Mouse (Mus musculus): ENCODE measurements around the gene Arsa. TPM values are rescaled to one million over a fixed set of nuclear protein-coding genes. Genes with fewer than 3 reads are reported as not detected.

Arsa gene
- polyA plus RNA-seq, 1 experiment: 57.7 TPM

DNA sequence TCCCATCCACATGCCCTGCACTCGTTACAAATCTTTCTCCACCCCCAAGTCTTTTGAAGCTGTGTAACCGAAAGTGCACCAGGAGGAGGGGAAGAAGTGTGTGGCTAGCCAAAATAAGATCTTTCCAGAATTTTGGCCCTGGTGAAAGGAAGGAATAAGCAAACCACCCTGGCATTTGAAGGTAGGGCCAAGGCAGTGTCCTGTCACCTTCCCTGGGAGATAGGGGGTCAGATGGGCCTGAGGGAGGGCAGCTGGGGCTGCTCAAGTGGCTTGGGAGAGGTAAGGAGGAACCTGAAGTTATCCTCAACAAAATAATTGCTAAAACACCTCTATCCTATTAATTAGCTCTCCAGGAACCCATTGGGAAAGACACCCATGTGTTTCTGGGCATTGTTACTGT lies 19.6 kb upstream of the Arsa start:
- WGBS: 35% methylated on average over 2 of the region's 2 CpGs
- Histone ChIP-seq H3K4me1 (ENCODE audit: control insufficient read depth, insufficient read depth, low read length) (peaks cover 15% of the 10 kb centered on the region), H3K4me3 (replicated peaks; ENCODE audit: extremely low read depth, low read depth, low read length) (no peak overlapping the region)
- DNase-seq: no peak
- TF ChIP-seq POLR2A (IDR thresholded peaks at IDR 0.05; ENCODE audit: borderline replicate concordance, extremely low read depth, low read depth, low read length) (no peak), CTCF (IDR thresholded peaks at IDR 0.05; ENCODE audit: insufficient read depth, low read length) (no peak)

DNA sequence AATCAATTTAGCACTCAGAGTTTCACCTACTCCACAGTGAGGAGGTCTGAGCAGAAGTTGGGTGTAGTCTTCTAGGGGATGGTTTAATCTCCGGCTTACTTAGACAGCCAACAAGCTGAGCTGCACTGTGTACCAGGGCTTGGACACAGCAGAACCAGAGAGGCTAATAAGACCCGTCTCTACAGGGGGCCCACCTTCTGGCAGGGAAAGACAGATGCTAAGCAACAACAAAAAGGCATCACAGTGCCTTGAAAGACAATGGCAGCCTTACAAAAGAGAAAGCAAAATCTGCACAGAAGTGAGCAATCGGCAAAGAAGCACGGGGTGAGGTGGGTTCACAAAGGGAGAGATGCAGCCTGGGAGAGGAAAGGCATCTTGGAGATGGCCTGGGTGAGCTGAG lies 18.9 kb upstream of the Arsa start:
- 49% methylated on average over 4 of the region's 4 CpGs for WGBS
- Histone ChIP-seq H3K4me3 (replicated peaks; ENCODE audit: extremely low read depth, low read depth, low read length) (no peak overlapping the region), H3K4me1 (ENCODE audit: control insufficient read depth, insufficient read depth, low read length) (peaks cover 13% of the 10 kb centered on the region)
- TF ChIP-seq CTCF (IDR thresholded peaks at IDR 0.05; ENCODE audit: insufficient read depth, low read length) (no peak), POLR2A (IDR thresholded peaks at IDR 0.05; ENCODE audit: borderline replicate concordance, extremely low read depth, low read depth, low read length) (no peak)
- no peak for DNase-seq

DNA sequence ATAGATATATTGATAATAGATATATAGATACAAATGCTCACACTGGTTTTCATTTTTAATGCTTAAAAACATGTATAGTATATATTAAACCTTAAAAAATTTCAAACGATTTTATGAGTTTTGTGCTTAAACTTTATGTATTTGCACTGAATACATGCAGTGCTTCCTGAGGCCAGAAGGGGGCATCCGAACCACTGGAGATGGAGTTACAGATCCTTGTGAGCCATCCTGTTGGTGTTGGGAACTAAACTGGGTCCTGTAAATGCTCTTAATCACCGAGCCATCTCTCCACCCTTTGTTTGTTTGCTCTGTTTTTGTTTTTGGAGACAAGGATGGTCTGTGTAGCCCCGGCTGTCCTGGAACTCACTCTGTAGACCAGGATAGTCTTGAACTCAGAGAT lies 17.7 kb upstream of the Arsa start:
- peaks cover 8% of the 10 kb centered on the region for H3K4me1 ChIP-seq (ENCODE audit: control insufficient read depth, insufficient read depth, low read length)
- H3K4me3 ChIP-seq (replicated peaks; ENCODE audit: extremely low read depth, low read depth, low read length): no peak overlapping the region
- TF ChIP-seq CTCF (IDR thresholded peaks at IDR 0.05; ENCODE audit: insufficient read depth, low read length) (peak; percentile 38), POLR2A (IDR thresholded peaks at IDR 0.05; ENCODE audit: borderline replicate concordance, extremely low read depth, low read depth, low read length) (no peak)
- no peak for DNase-seq
- 78% methylated on average over 4 of the region's 4 CpGs for WGBS

DNA sequence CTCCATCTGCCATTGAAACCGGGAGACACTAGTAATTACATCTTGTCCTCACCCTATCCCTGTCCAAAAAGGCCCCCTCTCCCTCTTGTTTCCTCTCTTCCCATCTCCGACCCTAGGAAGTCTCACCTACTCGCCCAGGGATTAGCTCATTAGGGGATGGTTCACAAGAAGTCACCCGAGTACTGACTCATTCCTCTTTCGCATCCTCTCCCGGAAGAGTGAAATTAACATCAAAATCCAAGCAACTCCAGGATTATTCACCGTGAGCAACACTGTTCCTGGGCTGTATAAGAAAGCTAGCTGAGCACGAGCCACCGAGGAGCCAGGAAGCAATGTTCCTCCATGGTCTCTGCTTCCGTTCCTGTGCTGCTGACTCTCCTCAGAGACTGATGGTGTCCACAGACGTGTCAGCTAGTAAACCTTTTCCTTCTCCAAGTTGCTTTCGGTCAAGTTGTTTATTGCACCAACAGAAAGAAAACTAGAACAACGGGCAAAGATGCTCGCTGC lies 11.4 kb upstream of the Arsa start:
- WGBS: 38% methylated on average over 14 of the region's 14 CpGs
- no peak for TF ChIP-seq CTCF (IDR thresholded peaks at IDR 0.05; ENCODE audit: insufficient read depth, low read length)
- no peak for TF ChIP-seq POLR2A (IDR thresholded peaks at IDR 0.05; ENCODE audit: borderline replicate concordance, extremely low read depth, low read depth, low read length)
- no peak overlapping the region for H3K4me3 ChIP-seq (replicated peaks; ENCODE audit: extremely low read depth, low read depth, low read length)

DNA sequence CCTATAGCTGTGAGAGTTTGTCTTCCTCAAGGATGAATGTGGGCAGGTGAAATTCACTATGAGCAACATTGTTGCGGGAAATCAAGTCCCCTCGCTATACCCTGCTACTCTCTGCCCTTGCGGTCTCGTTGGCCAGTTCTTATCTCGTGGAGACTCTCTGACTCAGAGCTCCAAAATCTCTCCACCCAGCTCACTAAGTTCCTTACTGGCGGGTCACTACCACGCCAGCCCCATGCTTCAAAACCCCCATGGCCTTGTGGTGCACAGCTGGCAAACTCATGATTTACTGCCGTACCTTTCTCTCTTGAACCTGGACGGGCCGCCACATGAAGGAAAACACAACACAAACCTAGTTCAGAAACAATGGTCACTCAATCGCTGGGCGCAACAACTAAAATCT lies 11.0 kb upstream of the Arsa start:
- H3K4me1 ChIP-seq (ENCODE audit: control insufficient read depth, insufficient read depth, low read length): no peaks in the 10 kb centered on the region
- no peak overlapping the region for H3K4me3 ChIP-seq (replicated peaks; ENCODE audit: extremely low read depth, low read depth, low read length)
- no peak for TF ChIP-seq CTCF (IDR thresholded peaks at IDR 0.05; ENCODE audit: insufficient read depth, low read length)
- no peak for TF ChIP-seq POLR2A (IDR thresholded peaks at IDR 0.05; ENCODE audit: borderline replicate concordance, extremely low read depth, low read depth, low read length)
- no peak for DNase-seq
- WGBS: 74% methylated on average over 12 of the region's 12 CpGs

More for the DNA sequence above, 11.4 kb upstream of the Arsa start:
- H3K4me1 ChIP-seq (ENCODE audit: control insufficient read depth, insufficient read depth, low read length): no peaks in the 10 kb centered on the region
- no peak for DNase-seq

DNA sequence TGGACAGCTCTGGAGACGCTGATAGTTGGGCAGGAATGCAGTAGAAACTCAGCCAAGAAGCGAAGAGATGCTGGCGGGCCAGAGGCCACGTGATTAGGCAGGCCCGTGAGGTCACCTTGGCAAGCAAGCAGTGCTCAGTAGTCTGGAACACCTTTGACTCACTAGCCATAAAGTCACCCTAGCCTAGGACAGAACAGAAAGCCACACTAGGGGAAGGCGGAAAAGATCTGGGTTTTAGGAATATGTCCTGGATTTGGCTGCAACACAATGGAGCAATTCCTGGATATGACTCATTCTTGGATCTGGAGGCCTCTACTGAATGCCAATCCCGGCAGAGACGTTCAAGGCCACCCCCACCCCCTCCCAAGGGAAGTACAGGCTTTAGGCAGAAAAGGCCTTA lies 3.4 kb upstream of the Arsa start:
- peak; percentile 33 for DNase-seq
- H3K4me3 ChIP-seq (replicated peaks; ENCODE audit: extremely low read depth, low read depth, low read length): peak overlapping the region; percentile 15
- 22% methylated on average over 8 of the region's 8 CpGs for WGBS
- no peak for TF ChIP-seq CTCF (IDR thresholded peaks at IDR 0.05; ENCODE audit: insufficient read depth, low read length)
- TF ChIP-seq POLR2A (IDR thresholded peaks at IDR 0.05; ENCODE audit: borderline replicate concordance, extremely low read depth, low read depth, low read length): no peak
- peaks cover 9% of the 10 kb centered on the region for H3K4me1 ChIP-seq (ENCODE audit: control insufficient read depth, insufficient read depth, low read length)

DNA sequence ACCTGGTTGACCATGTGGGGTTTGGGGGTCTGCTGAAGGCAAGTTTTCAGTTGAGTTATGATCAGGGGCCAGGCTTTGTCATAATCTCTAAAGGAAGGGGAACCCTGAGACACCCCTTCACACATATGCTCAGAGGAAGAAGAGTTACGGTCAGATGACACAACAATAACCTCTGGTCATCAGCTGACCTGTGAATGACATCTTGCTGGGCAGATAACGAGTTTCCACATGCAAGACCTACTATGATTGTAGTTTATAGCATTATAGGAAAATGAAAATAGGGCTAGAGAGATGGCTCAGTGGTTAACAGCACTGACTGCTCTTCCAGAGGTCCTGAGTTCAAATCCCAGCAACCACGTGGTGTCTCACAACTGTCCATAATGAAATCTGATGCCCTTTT lies 1.4 kb upstream of the Arsa start:
- no peak for TF ChIP-seq POLR2A (IDR thresholded peaks at IDR 0.05; ENCODE audit: borderline replicate concordance, extremely low read depth, low read depth, low read length)
- 68% methylated on average over 3 of the region's 3 CpGs for WGBS
- peaks cover 12% of the 10 kb centered on the region for H3K4me1 ChIP-seq (ENCODE audit: control insufficient read depth, insufficient read depth, low read length)
- no peak for DNase-seq
- no peak overlapping the region for H3K4me3 ChIP-seq (replicated peaks; ENCODE audit: extremely low read depth, low read depth, low read length)

DNA sequence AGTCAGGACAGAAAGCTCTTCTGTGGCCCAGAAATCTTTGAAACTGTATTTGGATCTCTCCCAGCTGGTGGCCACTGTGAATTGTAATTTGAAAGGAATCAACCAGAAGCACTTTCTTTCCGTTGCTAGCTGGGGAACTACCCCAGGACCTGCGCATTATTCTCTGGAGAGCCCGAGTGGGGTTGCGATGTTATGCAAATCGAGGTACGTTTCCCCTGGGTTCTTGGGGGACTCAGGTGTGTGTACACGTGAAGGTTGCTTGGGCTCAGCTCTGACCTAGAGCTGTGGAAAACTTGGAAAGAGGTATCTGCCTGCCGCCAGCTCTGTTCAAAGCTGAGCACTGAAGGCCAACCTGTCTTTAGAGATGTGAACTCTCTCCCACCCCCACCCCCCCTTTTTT lies 581 bp upstream of the Arsa start:
- 61% methylated on average over 8 of the region's 8 CpGs for WGBS
- no peak for DNase-seq
- peaks cover 12% of the 10 kb centered on the region for H3K4me1 ChIP-seq (ENCODE audit: control insufficient read depth, insufficient read depth, low read length)
- TF ChIP-seq CTCF (IDR thresholded peaks at IDR 0.05; ENCODE audit: insufficient read depth, low read length) (no peak), POLR2A (IDR thresholded peaks at IDR 0.05; ENCODE audit: borderline replicate concordance, extremely low read depth, low read depth, low read length) (no peak)
- no peak overlapping the region for H3K4me3 ChIP-seq (replicated peaks; ENCODE audit: extremely low read depth, low read depth, low read length)

DNA sequence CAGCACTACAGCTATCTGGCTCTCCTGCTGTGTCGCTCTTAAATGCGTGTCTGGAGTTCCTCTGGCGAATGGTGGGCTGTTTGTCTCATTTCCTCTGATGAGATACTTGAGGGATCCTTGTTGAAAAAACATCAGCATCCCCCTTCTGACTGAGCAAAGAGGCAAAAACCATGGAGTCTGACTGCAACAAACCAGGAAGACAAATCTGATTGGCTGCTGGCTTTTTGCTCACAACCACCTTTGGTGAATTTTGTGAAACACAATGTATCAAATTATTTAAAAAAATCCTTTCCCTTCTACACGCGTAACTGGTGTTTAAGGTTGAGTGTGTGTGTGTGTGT lies 780 bp downstream of the Arsa start:
- H3K4me1 ChIP-seq (ENCODE audit: control insufficient read depth, insufficient read depth, low read length): peaks cover 12% of the 10 kb centered on the region
- WGBS: 2% methylated on average over 5 of the region's 5 CpGs
- DNase-seq: no peak
- TF ChIP-seq POLR2A (IDR thresholded peaks at IDR 0.05; ENCODE audit: borderline replicate concordance, extremely low read depth, low read depth, low read length): no peak
- TF ChIP-seq CTCF (IDR thresholded peaks at IDR 0.05; ENCODE audit: insufficient read depth, low read length): no peak
- H3K4me3 ChIP-seq (replicated peaks; ENCODE audit: extremely low read depth, low read depth, low read length): peak overlapping the region; percentile 59

DNA sequence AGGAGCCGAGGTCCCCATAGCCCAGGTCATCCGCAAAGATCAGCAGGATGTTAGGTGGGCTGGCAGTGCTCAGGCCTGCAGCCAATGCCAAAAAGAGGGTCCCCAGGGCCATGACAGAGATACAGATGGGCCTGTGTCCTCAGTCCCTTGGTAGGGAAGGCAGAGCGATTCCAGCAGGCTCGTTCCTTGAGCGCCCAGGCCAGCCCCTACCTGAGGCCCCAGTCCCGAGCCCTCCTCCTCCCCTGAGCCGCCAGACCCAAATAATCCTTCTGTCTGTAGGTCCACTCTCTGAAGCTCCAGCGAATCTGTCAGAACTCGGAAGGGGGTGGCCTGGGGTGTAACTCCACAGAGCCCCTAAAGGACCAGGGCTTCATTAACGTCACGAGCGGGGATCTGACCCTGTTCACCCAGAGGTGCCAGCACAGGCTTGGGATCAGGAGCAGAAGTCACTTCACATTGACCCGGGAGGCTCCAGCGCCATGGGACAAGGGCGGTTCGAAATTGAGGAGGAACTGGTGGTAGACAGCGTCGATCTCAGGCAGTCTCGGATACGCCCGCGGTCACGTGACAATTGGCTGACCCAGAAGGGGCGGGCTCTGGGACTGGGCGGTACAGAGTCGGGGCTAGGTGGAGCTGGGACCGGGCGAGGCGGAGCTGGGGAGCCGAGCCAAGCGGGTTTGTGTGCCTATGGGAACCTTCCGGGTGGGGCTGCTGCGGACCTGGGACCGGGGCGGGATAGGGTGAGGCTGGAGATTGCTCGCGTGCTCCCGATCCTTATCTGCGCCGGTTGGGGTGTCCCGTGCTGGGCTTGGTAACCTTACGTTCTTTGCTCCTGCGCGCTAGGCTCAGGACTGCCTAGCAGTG lies 1.4 kb downstream of the Arsa start:
- peak; percentile 94 for DNase-seq
- H3K4me1 ChIP-seq (ENCODE audit: control insufficient read depth, insufficient read depth, low read length): peaks cover 10% of the 10 kb centered on the region
- peak overlapping the region; percentile 66 for H3K4me3 ChIP-seq (replicated peaks; ENCODE audit: extremely low read depth, low read depth, low read length)
- peak; percentile 85; the same call in 1 of the 2 replicates for TF ChIP-seq POLR2A (IDR thresholded peaks at IDR 0.05; ENCODE audit: borderline replicate concordance, extremely low read depth, low read depth, low read length)
- no peak for TF ChIP-seq CTCF (IDR thresholded peaks at IDR 0.05; ENCODE audit: insufficient read depth, low read length)
- 9% methylated on average over 44 of the region's 44 CpGs for WGBS
